Mouse (Mus musculus) kidney, adult 2 months (tissue): ENCODE results near the gene Tspan4.

Experiments
- CTCF ChIP-seq: fragments of 200-500 bp; conservative IDR thresholded peaks from 2 replicates; pipeline ENCODE4 v1.5.1; 2011; ENCODE audit warnings: low read depth, mild to moderate bottlenecking, control low read depth, low read length, moderate library complexity, mixed read lengths; ENCODE audit not compliant: insufficient read depth, insufficient read length
- POLR2A ChIP-seq: fragments of 200-500 bp; IDR thresholded peaks from one replicate; pipeline ENCODE4 v1.6.1; 2011; ENCODE audit warnings: low read depth, low read length, control low read depth

GRCm38 (mm10) chr7:141475805-141476158 lies 742 bp downstream of the Tspan4 start:
- no peak for TF ChIP-seq CTCF
- TF ChIP-seq POLR2A: no peak
